In the genomic region with DNA sequence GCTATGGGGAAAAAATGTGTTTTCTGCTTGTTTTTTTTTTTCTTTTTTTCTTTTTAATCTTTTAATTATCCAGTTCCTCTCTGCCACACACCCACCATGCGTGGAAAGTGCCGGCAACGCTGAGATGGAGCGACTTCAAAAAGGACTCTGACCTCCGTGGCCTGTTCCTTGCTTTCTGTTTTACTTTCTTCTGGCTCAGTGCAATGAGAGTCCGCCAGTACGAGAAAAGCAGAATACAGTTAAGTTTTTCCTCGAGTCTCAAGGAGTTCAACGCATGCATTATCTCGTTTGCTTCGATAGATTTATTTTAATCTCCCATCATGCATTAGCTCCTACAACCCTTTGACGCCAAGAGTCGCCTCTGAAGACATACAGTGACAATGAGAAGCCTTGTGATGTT, we compare ENCODE assay signal across 9 mouse cellular contexts.
DNase-seq lines count a peak whose midpoint lies in the region; ATAC-seq and TF ChIP-seq lines count a peak whose summit lies in the region.
"Had no signal": no experiment of that assay in that cellular context is flagged by ENCODE, and none has a peak within 500 bp of the region (broad histone marks: within the 10 kb centered on the region; RNA-seq: fewer than 3 reads in every experiment).

No protein-coding gene starts in this region.

- H3K27me3 ChIP-seq in lung, embryonic 14.5 days (ENCODE audit: insufficient read depth, low read length) = peaks cover 46% of the 10 kb centered on the region
- H3K27me3 ChIP-seq in hindbrain, embryonic 13.5 days = peaks cover 23% of the 10 kb centered on the region
- peaks cover 8% of the 10 kb centered on the region; the same call in 1 of the 2 replicates for H3K27me3 ChIP-seq in liver, embryonic 14.5 days (ENCODE audit: control insufficient read depth, insufficient read depth, low read length)
- no peaks in the 10 kb centered on the region for H3K27me3 ChIP-seq in stomach, embryonic 16.5 days (ENCODE audit: control insufficient read depth, insufficient read depth, low read length)

- no peaks in the 10 kb centered on the region for H3K4me1 ChIP-seq in lung, embryonic 14.5 days (ENCODE audit: insufficient read depth)
- H3K4me1 ChIP-seq in hindbrain, embryonic 13.5 days (replicated peaks) = peaks cover 16% of the 10 kb centered on the region
- peaks cover 0 to 3% of the 10 kb centered on the region in 2 experiments; a peak in 1 of 4 replicates for H3K4me1 ChIP-seq in liver, embryonic 14.5 days (replicated peaks; ENCODE audit: control insufficient read depth in 2 of 2, insufficient read depth in 2 of 2, low read length in 1 of 2)
- peaks cover 5% of the 10 kb centered on the region; the same call in 1 of the 2 replicates for H3K4me1 ChIP-seq in stomach, embryonic 16.5 days (ENCODE audit: control insufficient read depth, insufficient read depth, low read length)

- DNase-seq in lung, embryonic 14.5 days = no peak
- DNase-seq in lung, postnatal 4 days = no peak
- DNase-seq in liver, embryonic 14.5 days (ENCODE audit: low read depth in 3 of 3, low spot score in 3 of 3) = no peak
- DNase-seq in cerebellum, adult 11-12 months = no peak
- no peak for DNase-seq in layer of hippocampus, adult 9-11 months
- no peak for DNase-seq in adrenal gland, adult 2 months
- DNase-seq: cerebellum, postnatal 10 days had no signal

- TF ChIP-seq EP300 in liver, embryonic 14.5 days (IDR thresholded peaks at IDR 0.05; ENCODE audit: low read depth) = no peak

- peak overlapping the region; percentile 51 for H3K4me2 ChIP-seq in lung, embryonic 14.5 days
- peak overlapping the region; percentile 50 for H3K4me2 ChIP-seq in hindbrain, embryonic 13.5 days
- peak overlapping the region; percentile 33; the same call in 1 of the 2 replicates for H3K4me2 ChIP-seq in liver, embryonic 14.5 days (ENCODE audit: low read depth)
- peak overlapping the region; percentile 56 for H3K4me2 ChIP-seq in stomach, embryonic 16.5 days (ENCODE audit: low read depth, low read length)

- no peak for ATAC-seq in lung, embryonic 14.5 days (ENCODE audit: insufficient read depth)
- no peak for ATAC-seq in hindbrain, embryonic 13.5 days (ENCODE audit: low FRiP score)
- no peak for ATAC-seq in liver, embryonic 14.5 days (ENCODE audit: insufficient read depth)
- ATAC-seq in stomach, embryonic 16.5 days (ENCODE audit: insufficient read depth, low FRiP score) = no peak

- WGBS in lung, embryonic 14.5 days = 15% methylated on average over 13 of the region's 13 CpGs
- WGBS in hindbrain, embryonic 13.5 days = 6% methylated on average over 13 of the region's 13 CpGs
- WGBS in liver, embryonic 14.5 days (ENCODE audit: insufficient replicate concordance) = 13% methylated on average over 13 of the region's 13 CpGs
- WGBS in stomach, embryonic 16.5 days = 22% methylated on average over 13 of the region's 13 CpGs

- H3K27ac ChIP-seq in lung, embryonic 14.5 days (ENCODE audit: low read depth) = no peak overlapping the region
- no peak overlapping the region for H3K27ac ChIP-seq in hindbrain, embryonic 13.5 days
- no peak overlapping the region for H3K27ac ChIP-seq in liver, embryonic 14.5 days
- no peak overlapping the region for H3K27ac ChIP-seq in stomach, embryonic 16.5 days (ENCODE audit: low read length)

- no peaks in the 10 kb centered on the region for H3K36me3 ChIP-seq in lung, embryonic 14.5 days (ENCODE audit: insufficient read depth)
- H3K36me3 ChIP-seq in hindbrain, embryonic 13.5 days = no peaks in the 10 kb centered on the region
- H3K36me3 ChIP-seq in liver, embryonic 14.5 days (replicated peaks; ENCODE audit: control insufficient read depth, insufficient read depth, low read depth) = no peaks in the 10 kb centered on the region
- no peaks in the 10 kb centered on the region for H3K36me3 ChIP-seq in stomach, embryonic 16.5 days (ENCODE audit: control insufficient read depth, insufficient read depth, low read length)

- no peak overlapping the region for H3K9ac ChIP-seq in lung, embryonic 14.5 days
- H3K9ac ChIP-seq in hindbrain, embryonic 13.5 days = no peak overlapping the region
- H3K9ac ChIP-seq in liver, embryonic 14.5 days (replicated peaks) = no peak overlapping the region
- no peak overlapping the region for H3K9ac ChIP-seq in stomach, embryonic 16.5 days (ENCODE audit: low read length)

- TF ChIP-seq CTCF in lung, embryonic 14.5 days (IDR thresholded peaks at IDR 0.05; ENCODE audit: low read depth) = no peak
- TF ChIP-seq CTCF in liver, embryonic 14.5 days (IDR thresholded peaks at IDR 0.05; ENCODE audit: low read depth) = no peak

- no peaks in the 10 kb centered on the region for H3K9me3 ChIP-seq in lung, embryonic 14.5 days (ENCODE audit: low read depth, low read length)
- H3K9me3 ChIP-seq in hindbrain, embryonic 13.5 days = no peaks in the 10 kb centered on the region
- H3K9me3 ChIP-seq in liver, embryonic 14.5 days (ENCODE audit: control insufficient read depth, low read length) = no peaks in the 10 kb centered on the region
- no peaks in the 10 kb centered on the region for H3K9me3 ChIP-seq in stomach, embryonic 16.5 days (replicated peaks; ENCODE audit: control insufficient read depth, low read length)

- H3K4me3 ChIP-seq in lung, embryonic 14.5 days (ENCODE audit: low read depth, low read length) = peak overlapping the region; percentile 17; the same call in 1 of the 2 replicates
- H3K4me3 ChIP-seq in hindbrain, embryonic 13.5 days = peak overlapping the region; percentile 19; the same call in 1 of the 2 replicates
- H3K4me3 ChIP-seq in liver, embryonic 14.5 days (ENCODE audit: insufficient read depth in 1 of 2, low read depth in 2 of 2, low read length in 2 of 2) = no peak overlapping the region
- peak overlapping the region; percentile 32 for H3K4me3 ChIP-seq in stomach, embryonic 16.5 days (replicated peaks; ENCODE audit: low read length)

Comparison
In these comparisons a context has a peak if more than half of its experiments do, and no peak if none do; other contexts are left out.
1. H3K4me3 ChIP-seq: peak in lung, embryonic 14.5 days (single experiment), hindbrain, embryonic 13.5 days (single experiment) and stomach, embryonic 16.5 days (single experiment); none in liver, embryonic 14.5 days (0 of 2).
2. Peak in every context shown above with its lines, with median percentiles within 50 percentile points of each other: H3K4me2 ChIP-seq.